In genomic region chr1:72468466-72469003, GRCm38 (mm10) we compare ENCODE assay signal across 18 mouse cellular contexts.
A peak's percentile ranks its signal among the peaks of the same experiment; 100 is the strongest.
DNase-seq lines count a peak whose midpoint lies in the region; ATAC-seq and TF ChIP-seq lines count a peak whose summit lies in the region.
"Had no signal": no experiment of that assay in that cellular context is flagged by ENCODE, and none has a peak within 500 bp of the region (broad histone marks: within the 10 kb centered on the region; RNA-seq: fewer than 3 reads in every experiment).

No protein-coding gene starts in this region.

- no peaks in the 10 kb centered on the region for H3K4me1 ChIP-seq in liver, adult 2 months (ENCODE audit: control insufficient read depth, insufficient read depth, low read length)
- no peaks in the 10 kb centered on the region for H3K4me1 ChIP-seq in liver, embryonic 11.5 days (replicated peaks; ENCODE audit: control insufficient read depth, insufficient read depth, low read length)
- H3K4me1 ChIP-seq in neural tube, embryonic 15.5 days, result peaks cover 4% of the 10 kb centered on the region
- H3K4me1 ChIP-seq in forebrain, embryonic 10.5 days, result peaks cover 3% of the 10 kb centered on the region; the same call in 1 of the 2 replicates
- H3K4me1 ChIP-seq: liver, embryonic 13.5 days had no signal

- no peaks in the 10 kb centered on the region for H3K27me3 ChIP-seq in liver, adult 2 months (ENCODE audit: control insufficient read depth, insufficient read depth, low read length)
- no peaks in the 10 kb centered on the region for H3K27me3 ChIP-seq in liver, embryonic 11.5 days (replicated peaks; ENCODE audit: control insufficient read depth, insufficient read depth, low read length)
- H3K27me3 ChIP-seq in neural tube, embryonic 15.5 days (replicated peaks), result no peaks in the 10 kb centered on the region
- H3K27me3 ChIP-seq in forebrain, embryonic 10.5 days (ENCODE audit: poor library complexity, severe bottlenecking), result no peaks in the 10 kb centered on the region
- H3K27me3 ChIP-seq: forebrain, embryonic 15.5 days; liver, embryonic 13.5 days had no signal

- no peak overlapping the region for H3K9ac ChIP-seq in liver, adult 2 months (ENCODE audit: low read depth, low read length)
- H3K9ac ChIP-seq in liver, embryonic 11.5 days (ENCODE audit: low read depth, low read length), result no peak overlapping the region
- H3K9ac ChIP-seq in neural tube, embryonic 15.5 days (replicated peaks), result no peak overlapping the region
- H3K9ac ChIP-seq: forebrain, embryonic 15.5 days; liver, embryonic 13.5 days had no signal

- no peak for TF ChIP-seq POLR2A in liver, adult 2 months (IDR thresholded peaks at IDR 0.05; ENCODE audit: extremely low read depth, insufficient read depth, low read length)

- H3K79me2 ChIP-seq in liver, adult 2 months (ENCODE audit: control insufficient read depth, insufficient read depth, low read length), result no peaks in the 10 kb centered on the region

- DNase-seq in liver, adult 2 months (ENCODE audit: extremely low read depth, low read depth, low spot score), result peak; percentile 5
- no peak for DNase-seq in liver, embryonic 11.5 days (ENCODE audit: low spot score)
- peak; percentile 75 to 85 for DNase-seq in cerebellum, postnatal 10 days
- DNase-seq in lung, adult 18-20 months, result peak; percentile 31 to 75
- no peak for DNase-seq in forebrain, embryonic 10.5 days (ENCODE audit: extremely low spot score, low spot score)
- no peak for DNase-seq in left cerebral cortex, adult 8-10 months (ENCODE audit: low spot score in 2 of 2)
- DNase-seq: adrenal gland, postnatal 14 days; embryo, embryonic 11 days; heart, adult 2 months; kidney, postnatal 14 days; layer of hippocampus, adult 9-11 months; liver, embryonic 13.5 days; retina, postnatal 1 day; thymus, adult 18-20 months had no signal

- 39% methylated on average over 5 of the region's 5 CpGs for WGBS in liver, adult 2 months
- 42% methylated on average over 5 of the region's 5 CpGs for WGBS in liver, embryonic 11.5 days
- 39% methylated on average over 5 of the region's 5 CpGs for WGBS in neural tube, embryonic 15.5 days
- WGBS in forebrain, embryonic 10.5 days, result 61% methylated on average over 5 of the region's 5 CpGs

- TF ChIP-seq CTCF in liver, adult 2 months (IDR thresholded peaks at IDR 0.05; ENCODE audit: low read depth, low read length), result no peak

- no peak for ATAC-seq in liver, embryonic 11.5 days (replicated peaks; ENCODE audit: low FRiP score)
- ATAC-seq in neural tube, embryonic 15.5 days (ENCODE audit: low FRiP score), result no peak
- ATAC-seq: CD4-positive, CD25-positive, alpha-beta regulatory T cell, adult 4 months; forebrain, embryonic 15.5 days; intestine, postnatal 0 days had no signal

- no peak overlapping the region for H3K27ac ChIP-seq in liver, adult 2 months (replicated peaks; ENCODE audit: insufficient read depth, low read depth, low read length)
- H3K27ac ChIP-seq in liver, embryonic 11.5 days (ENCODE audit: low read depth, low read length), result no peak overlapping the region
- H3K27ac ChIP-seq in neural tube, embryonic 15.5 days (replicated peaks), result 0 out of 2 replicates have a peak overlapping the region, but pooled peaks have one; percentile 28
- H3K27ac ChIP-seq in forebrain, embryonic 10.5 days, result no peak overlapping the region
- H3K27ac ChIP-seq: forebrain, embryonic 15.5 days; heart, adult 2 months; liver, embryonic 13.5 days had no signal

- H3K36me3 ChIP-seq in liver, adult 2 months (ENCODE audit: control insufficient read depth, insufficient read depth, low read length), result no peaks in the 10 kb centered on the region
- no peaks in the 10 kb centered on the region for H3K36me3 ChIP-seq in liver, embryonic 11.5 days (ENCODE audit: control insufficient read depth, insufficient read depth, low read length)
- 0 out of 2 replicates have a peak, but pooled peaks cover 3% of the 10 kb centered on the region for H3K36me3 ChIP-seq in neural tube, embryonic 15.5 days
- no peaks in the 10 kb centered on the region for H3K36me3 ChIP-seq in forebrain, embryonic 10.5 days (replicated peaks)
- H3K36me3 ChIP-seq: forebrain, embryonic 15.5 days; liver, embryonic 13.5 days had no signal

- no peak overlapping the region for H3K4me2 ChIP-seq in liver, embryonic 11.5 days
- no peak overlapping the region for H3K4me2 ChIP-seq in neural tube, embryonic 15.5 days
- H3K4me2 ChIP-seq: forebrain, embryonic 15.5 days; liver, embryonic 13.5 days had no signal

- no peak overlapping the region for H3K4me3 ChIP-seq in liver, adult 2 months (ENCODE audit: insufficient read depth, low read depth, low read length)
- no peak overlapping the region for H3K4me3 ChIP-seq in liver, embryonic 11.5 days (ENCODE audit: low read depth, low read length)
- no peak overlapping the region for H3K4me3 ChIP-seq in neural tube, embryonic 15.5 days (replicated peaks)
- no peak overlapping the region for H3K4me3 ChIP-seq in forebrain, embryonic 10.5 days
- H3K4me3 ChIP-seq: forebrain, embryonic 15.5 days; heart, adult 2 months; liver, embryonic 13.5 days had no signal

- H3K9me3 ChIP-seq in liver, embryonic 11.5 days (ENCODE audit: control insufficient read depth, low read length), result no peaks in the 10 kb centered on the region
- no peaks in the 10 kb centered on the region for H3K9me3 ChIP-seq in neural tube, embryonic 15.5 days (replicated peaks)
- no peaks in the 10 kb centered on the region for H3K9me3 ChIP-seq in forebrain, embryonic 10.5 days
- H3K9me3 ChIP-seq: forebrain, embryonic 15.5 days; liver, embryonic 13.5 days had no signal

Comparison
In these comparisons a context has a peak if more than half of its experiments do, and no peak if none do; other contexts are left out.
1. DNase-seq: peak in liver, adult 2 months (single experiment), cerebellum, postnatal 10 days (2 of 2) and lung, adult 18-20 months (2 of 2); none in liver, embryonic 11.5 days (single experiment), forebrain, embryonic 10.5 days (single experiment) and left cerebral cortex, adult 8-10 months (0 of 2).